Mouse (Mus musculus) ES-E14 (cell line): ENCODE data around the gene Cherp. TPM values are rescaled to one million over a fixed set of nuclear protein-coding genes. Genes with fewer than 3 reads are reported as not detected.
A peak's percentile ranks its signal among the peaks of the same experiment; 100 is the strongest.

ENCODE experiments used
- DNase-seq: peaks from one replicate; pipeline ENCODE4 v3.0.0-alpha.2; 2013; ENCODE audit warnings: low read depth, low spot score
- H3K27ac ChIP-seq: 2 replicates; pipeline ENCODE4 v1.5.1; 2012; ENCODE audit warnings: low read depth, mild to moderate bottlenecking, low read length, moderate library complexity, mixed read lengths; ENCODE audit not compliant: poor library complexity, insufficient read depth, severe bottlenecking
- H3K36me3 ChIP-seq: 2 replicates; pipeline ENCODE4 v1.6.1; 2012; ENCODE audit warnings: mild to moderate bottlenecking, low read length, moderate library complexity, mixed read lengths; ENCODE audit not compliant: control insufficient read depth, poor library complexity, insufficient read depth, severe bottlenecking
- H3K4me1 ChIP-seq, 2 experiments: fragments of 150-350 bp in 1 of 2; sonication (generic) in 1 of 2; 2 replicates each; pipeline ENCODE4 v1.6.1; 2012; ENCODE audit warnings: low read length in 2 of 2, mild to moderate bottlenecking in 1 of 2, mixed read lengths in 1 of 2; ENCODE audit not compliant: control insufficient read depth in 2 of 2, insufficient read depth in 2 of 2, poor library complexity in 1 of 2
- H3K4me3 ChIP-seq, 2 experiments: fragments of 150-350 bp in 1 of 2; sonication (generic) in 1 of 2; 2 replicates each; pipeline ENCODE4 v1.5.1; 2012; ENCODE audit warnings: low read length in 2 of 2, low read depth in 1 of 2, mild to moderate bottlenecking in 1 of 2, mixed read lengths in 1 of 2; ENCODE audit not compliant: insufficient read depth in 1 of 2, poor library complexity in 1 of 2, severe bottlenecking in 1 of 2
- H3K9ac ChIP-seq: 2 replicates; pipeline ENCODE4 v1.6.1; 2012; ENCODE audit warnings: low read depth, mild to moderate bottlenecking, low read length, mixed read lengths; ENCODE audit not compliant: poor library complexity, insufficient read depth, severe bottlenecking
- H3K9me3 ChIP-seq: fragments of 150-350 bp; sonication (generic); 2 replicates; pipeline ENCODE4 v1.6.1; 2012; ENCODE audit warnings: low read depth, mild to moderate bottlenecking, low read length; ENCODE audit not compliant: control insufficient read depth, insufficient read depth
- CHD2 ChIP-seq: IDR thresholded peaks from 2 replicates; pipeline ENCODE4 v1.6.1; 2014; ENCODE audit warnings: mild to moderate bottlenecking, low read depth, low read length, inconsistent platforms
- HCFC1 ChIP-seq: IDR thresholded peaks from 2 replicates; pipeline ENCODE4 v1.6.1; 2012; ENCODE audit warnings: low read length, inconsistent platforms, borderline replicate concordance; ENCODE audit not compliant: insufficient read depth
- MAFK ChIP-seq: IDR thresholded peaks from 2 replicates; pipeline ENCODE4 v1.6.1; 2014; ENCODE audit warnings: mild to moderate bottlenecking, low read depth, low read length, inconsistent platforms; ENCODE audit not compliant: insufficient read depth
- ZC3H11A ChIP-seq: IDR thresholded peaks from 2 replicates; pipeline ENCODE4 v1.6.1; 2012; ENCODE audit warnings: low read depth, mild to moderate bottlenecking, inconsistent platforms, low read length, borderline replicate concordance
- ZNF384 ChIP-seq: IDR thresholded peaks from 2 replicates; pipeline ENCODE4 v1.6.1; 2012; ENCODE audit warnings: low read depth, low read length, inconsistent platforms
- in situ Hi-C, 2 experiments: fragments of 600-800 bp; cut with MboI; formaldehyde crosslinking; loops; one replicate each; pipeline ENCODE4 v1.15.1; 2025; ENCODE audit warnings: low sequenced_read_pairs in 2 of 2, inconsistent platforms in 1 of 2; ENCODE audit not compliant: unreplicated experiment in 2 of 2
- total RNA-seq: library from RNA; depleted of rRNA; stranded (reverse); fragments of 300-350 nt; gene quantifications from 2 replicates; pipeline ENCODE4 v1.2.3, GENCODE M21; 2012; rRNA removed

Gene Cherp
- total RNA-seq: 55.1 and 60.5 TPM in 2 replicates

- peak within 1 kb of the TSS; percentile 88 for H3K27ac ChIP-seq
- DNase-seq: peak; percentile 94
- H3K4me1 ChIP-seq: peaks cover 0 to 5% of the 10 kb centered on the region in 2 experiments; a peak in 1 of 4 replicates
- H3K4me3 ChIP-seq: peak within 1 kb of the TSS; percentile 85 to 97
- in situ Hi-C loops: no loop called here
- H3K9ac ChIP-seq: peak within 1 kb of the TSS; percentile 98
- H3K36me3 ChIP-seq: peaks cover 28% of the 10 kb centered on the region
- TF ChIP-seq HCFC1: peak; percentile 77
- TF ChIP-seq ZC3H11A: no peak
- H3K9me3 ChIP-seq: no peaks in the 10 kb centered on the region
These were observed at the start of gene Cherp for GRCm38 (mm10) chr8:72474826-72475546. Gene Cherp, minus strand, starts transcription at chr8:72475226.

GRCm38 (mm10) chr8:72521888-72522287, 46.9 kb upstream of the Cherp start:
- H3K9me3 ChIP-seq: no peaks in the 10 kb centered on the region
- in situ Hi-C loops: no loop called here
- peaks cover 6% of the 10 kb centered on the region for H3K36me3 ChIP-seq
- TF ChIP-seq MAFK: no peak
- TF ChIP-seq ZC3H11A: no peak
- H3K9ac ChIP-seq: no peak overlapping the region
- peaks cover 3 to 11% of the 10 kb centered on the region in 2 experiments; a peak in 3 of 4 replicates for H3K4me1 ChIP-seq
- H3K27ac ChIP-seq: peak overlapping the region; percentile 44; the same call in 1 of the 2 replicates
- DNase-seq: no peak
- no peak overlapping the region for H3K4me3 ChIP-seq

- Histone ChIP-seq H3K9me3 (no peaks in the 10 kb centered on the region), H3K36me3 (peaks cover 11% of the 10 kb centered on the region; the same call in 1 of the 2 replicates), H3K4me1 (peaks cover 3 to 7% of the 10 kb centered on the region in 2 experiments; a peak in 2 of 4 replicates), H3K4me3 (no peak overlapping the region), H3K27ac (no peak overlapping the region), H3K9ac (no peak overlapping the region)
- TF ChIP-seq ZC3H11A: no peak
- TF ChIP-seq MAFK: no peak
- no peak for TF ChIP-seq HCFC1
- no peak for TF ChIP-seq ZNF384
- no peak for TF ChIP-seq CHD2
- in situ Hi-C loops: no loop called here
- no peak for DNase-seq
These were observed 42.5 kb upstream of the Cherp start for GRCm38 (mm10) chr8:72517421-72517988.

- Histone ChIP-seq H3K4me3 (no peak overlapping the region), H3K27ac (no peak overlapping the region), H3K9me3 (no peaks in the 10 kb centered on the region), H3K9ac (no peak overlapping the region), H3K36me3 (peaks cover 6% of the 10 kb centered on the region; the same call in 1 of the 2 replicates), H3K4me1 (peaks cover 2 to 5% of the 10 kb centered on the region in 2 experiments; a peak in 2 of 4 replicates)
- no peak for DNase-seq
- TF ChIP-seq ZNF384 (no peak), HCFC1 (no peak), ZC3H11A (no peak), CHD2 (no peak), MAFK (no peak)
- in situ Hi-C loops: no loop called here
These were observed 38.1 kb upstream of the Cherp start for GRCm38 (mm10) chr8:72513158-72513557.
